Mouse (Mus musculus) bone marrow, adult 2 months (tissue): ENCODE data around the gene Slc7a4. TPM values are rescaled to one million over a fixed set of nuclear protein-coding genes. Genes with fewer than 3 reads are reported as not detected.
"Not testable (repeated sequence)": the region's sequence is repeated elsewhere in the genome, so short reads cannot be mapped to it uniquely, and the experiment has no call there.

Source experiments
- H3K27ac ChIP-seq: fragments of 200-500 bp; 2 replicates; pipeline ENCODE4 v1.5.1; 2012; ENCODE audit warnings: low read depth, mild to moderate bottlenecking, control low read depth, inconsistent platforms, low read length; ENCODE audit not compliant: control insufficient read depth, poor library complexity, insufficient read depth
- H3K4me1 ChIP-seq: fragments of 200-500 bp; 2 replicates; pipeline ENCODE4 v1.6.1; 2011; ENCODE audit warnings: low read length; ENCODE audit not compliant: control insufficient read depth, insufficient read depth
- H3K4me3 ChIP-seq: fragments of 200-500 bp; replicated peaks from 2 replicates; pipeline ENCODE3; 2011; ENCODE audit warnings: mild to moderate bottlenecking, low read depth, low read length, control low read depth; ENCODE audit not compliant: control insufficient read depth
- CTCF ChIP-seq: fragments of 200-500 bp; IDR thresholded peaks from 2 replicates; pipeline ENCODE4 v1.5.1; 2011; ENCODE audit warnings: low read length, control low read depth; ENCODE audit not compliant: control insufficient read depth, insufficient read depth
- POLR2A ChIP-seq: fragments of 200-500 bp; IDR thresholded peaks from 2 replicates; pipeline ENCODE4 v1.6.1; 2011; ENCODE audit warnings: low read depth, mild to moderate bottlenecking, control low read depth, low read length, borderline replicate concordance; ENCODE audit not compliant: control insufficient read depth
- WGBS: fragments of 180-500 bp; shearing (Covaris S2); methylation state at CpG from one replicate; pipeline ENCODE4 v1.1.7; 2018; 5-methylcytosine and 5-hydroxymethylcytosine counted together
- polyA plus RNA-seq: library from polyadenylated mRNA; stranded (reverse); fragments of >200 nt; gene quantifications from 2 replicates; pipeline ENCODE4 v1.2.4, GENCODE M21; 2011; ENCODE audit warnings: low replicate concordance; ENCODE audit not compliant: missing spikeins, insufficient read depth, insufficient read length

Gene Slc7a4
- polyA plus RNA-seq, 1 experiment, result 4.6 TPM

DNA sequence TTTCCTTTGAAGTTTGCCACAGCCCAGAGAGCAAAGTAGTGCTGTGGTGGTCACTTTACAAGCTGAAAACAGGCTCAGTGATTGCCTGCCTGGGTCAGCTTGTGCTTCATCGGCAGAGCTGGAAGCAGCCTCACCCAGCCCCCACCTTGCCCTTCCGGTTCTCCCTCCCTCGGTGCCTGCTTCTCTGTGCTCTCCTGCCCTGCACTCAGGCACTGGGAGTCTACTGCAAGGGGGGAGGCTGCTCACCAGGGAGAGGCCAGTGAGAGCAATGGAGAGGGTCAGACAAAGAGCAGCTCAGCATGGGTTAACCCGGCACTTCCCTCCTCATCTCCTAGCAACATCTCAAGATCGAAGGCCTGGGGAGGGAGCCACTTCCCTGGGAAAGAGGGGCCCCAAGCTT lies 24.2 kb downstream of the Slc7a4 start:
- no peak for TF ChIP-seq POLR2A
- TF ChIP-seq CTCF, result no peak
- Histone ChIP-seq H3K4me3 (no peak overlapping the region), H3K4me1 (peaks cover 2% of the 10 kb centered on the region), H3K27ac (no peak overlapping the region)
- WGBS, result 4% methylated on average over 5 of the region's 5 CpGs

DNA sequence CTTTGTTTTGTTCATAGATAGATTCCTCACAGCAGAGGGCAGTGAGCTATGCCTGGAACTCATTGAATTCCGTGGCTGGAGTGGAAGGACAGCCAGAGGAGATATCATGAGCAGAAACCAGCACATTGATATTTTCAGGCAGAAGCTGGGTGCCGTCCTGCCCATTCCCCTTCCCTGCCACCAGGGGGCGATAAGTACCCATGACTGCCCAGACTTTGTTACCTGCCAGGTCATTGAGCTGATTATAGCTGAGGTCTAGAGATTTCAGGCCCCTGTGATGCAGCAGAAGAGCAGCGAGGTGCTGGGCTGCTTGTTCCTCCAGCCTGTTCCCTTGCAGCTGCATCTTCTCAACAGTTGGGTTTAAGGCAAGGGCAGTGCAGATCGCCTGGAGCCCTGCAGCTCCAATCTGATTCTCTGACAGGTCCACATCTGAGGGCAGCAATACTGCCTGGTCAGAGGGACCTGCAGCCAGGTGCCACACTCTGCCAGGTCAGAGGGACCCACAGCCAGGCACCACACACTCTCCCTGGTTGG lies 25.0 kb downstream of the Slc7a4 start:
- Histone ChIP-seq H3K27ac (no peak overlapping the region), H3K4me3 (no peak overlapping the region), H3K4me1 (peaks cover 2% of the 10 kb centered on the region)
- TF ChIP-seq POLR2A (no peak), CTCF (peak; percentile 97)
- WGBS, result 8% methylated on average over 5 of the region's 5 CpGs

DNA sequence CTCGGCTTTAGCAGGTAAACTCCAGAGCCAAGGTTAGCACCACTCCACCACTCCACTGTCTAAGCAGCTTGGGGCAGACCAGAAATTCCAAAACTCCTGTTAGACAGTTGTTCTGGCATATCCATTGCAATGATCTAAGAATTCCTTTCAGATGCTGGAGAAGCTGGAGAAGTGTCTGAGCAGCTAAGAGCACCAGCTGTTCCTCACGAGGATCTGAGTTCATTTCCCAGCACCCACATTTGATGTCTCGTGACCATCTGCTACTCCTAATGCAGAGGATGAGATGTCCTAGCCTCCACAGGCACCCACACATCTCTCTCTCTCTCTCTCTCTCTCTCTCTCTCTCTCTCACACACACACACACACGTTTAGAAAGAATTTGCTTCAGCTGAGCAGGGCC lies 26.1 kb downstream of the Slc7a4 start:
- H3K4me1 ChIP-seq, result peaks cover 2% of the 10 kb centered on the region
- WGBS, result 57% methylated on average over 4 of the region's 4 CpGs
- TF ChIP-seq CTCF (no peak), POLR2A (no peak)
- H3K4me3 ChIP-seq, result no peak overlapping the region
- H3K27ac ChIP-seq, result no peak overlapping the region

DNA sequence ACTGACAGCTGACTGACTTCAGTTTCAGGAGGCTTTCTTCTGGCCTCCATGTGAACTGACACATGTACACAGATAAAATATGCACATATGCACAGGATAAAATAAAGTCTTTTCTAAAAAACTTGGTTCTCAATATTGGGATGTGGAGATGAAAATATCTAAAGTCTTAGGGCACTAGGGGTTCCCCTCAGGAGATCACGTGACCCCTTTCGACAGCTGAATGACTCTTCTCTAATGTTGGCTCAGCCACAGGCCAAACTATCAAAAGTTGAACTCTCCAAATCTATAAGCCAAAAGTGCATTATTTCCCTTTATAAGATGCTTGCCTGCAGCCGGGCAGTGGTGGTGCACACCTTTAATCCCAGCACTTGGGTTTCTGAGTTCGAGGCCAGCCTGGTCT lies 26.8 kb downstream of the Slc7a4 start:
- H3K4me3 ChIP-seq, result no peak overlapping the region
- 77% methylated on average over 4 of the region's 4 CpGs for WGBS
- H3K4me1 ChIP-seq, result peaks cover 2% of the 10 kb centered on the region
- no peak overlapping the region for H3K27ac ChIP-seq
- TF ChIP-seq CTCF, result no peak
- no peak for TF ChIP-seq POLR2A

DNA sequence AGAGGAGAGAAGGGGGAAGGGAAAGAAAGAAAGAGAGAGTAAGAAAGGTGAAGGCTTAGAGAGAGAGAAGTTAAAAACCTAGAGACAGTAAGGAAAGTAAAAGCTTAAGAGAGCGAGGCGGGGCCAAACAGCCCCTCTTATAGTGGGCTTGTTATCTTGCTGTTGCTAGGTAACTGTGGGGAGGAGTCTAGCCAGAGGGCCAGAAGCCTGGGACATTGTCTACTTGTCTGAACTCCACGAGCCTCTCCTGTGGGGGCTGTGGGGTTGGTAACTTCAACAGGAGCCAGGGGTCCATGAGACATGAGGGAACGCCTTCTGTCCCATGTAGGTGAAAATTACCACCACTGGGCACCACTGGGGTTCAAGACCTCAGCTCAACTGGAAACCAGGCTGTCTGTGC lies 28.3 kb downstream of the Slc7a4 start:
- H3K4me1 ChIP-seq, H3K27ac ChIP-seq, H3K4me3 ChIP-seq: not testable (repeated sequence)
- WGBS, result 54% methylated on average over 4 of the region's 4 CpGs

DNA sequence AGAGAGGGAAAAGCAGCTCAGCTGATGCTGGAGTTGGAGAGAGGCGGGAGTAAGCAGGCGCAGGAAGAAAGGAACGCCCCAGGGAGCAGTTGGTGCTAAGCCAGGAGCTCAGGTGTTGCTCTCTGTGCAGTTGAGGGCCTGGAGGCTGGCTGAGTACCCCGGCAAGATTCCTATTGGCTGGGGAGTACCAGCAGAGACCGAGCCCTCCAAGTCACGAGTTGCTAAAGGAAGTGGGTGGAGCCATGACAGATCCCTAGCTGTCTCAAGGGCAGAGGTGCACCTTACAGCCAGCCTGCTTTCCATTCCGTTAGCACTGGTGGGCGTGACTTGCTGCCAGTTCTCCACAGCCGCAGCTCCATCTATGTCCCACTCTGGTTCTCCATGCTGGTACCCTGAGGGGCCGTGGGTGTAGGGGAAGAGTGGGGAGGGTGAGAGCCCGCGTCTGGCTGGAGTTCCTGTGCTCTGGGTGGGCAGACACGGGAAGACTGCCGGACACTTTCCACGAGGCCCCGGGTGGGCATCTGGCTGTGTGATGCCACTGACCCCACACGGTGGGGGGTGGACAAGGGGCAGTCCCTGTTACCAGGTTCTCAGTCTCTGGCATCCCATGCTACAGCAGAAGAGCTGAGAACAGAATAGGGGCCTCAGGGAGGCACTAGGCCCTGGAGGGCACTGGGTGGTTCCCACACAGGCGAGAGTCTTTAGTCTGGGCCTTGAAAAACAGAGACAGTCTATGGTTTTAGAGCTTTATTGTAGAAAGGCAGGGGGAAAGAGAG lies 28.9 kb downstream of the Slc7a4 start:
- Histone ChIP-seq H3K4me3 (peak overlapping the region; percentile 46), H3K27ac (peak overlapping the region; percentile 29; the same call in 1 of the 2 replicates), H3K4me1 (peaks cover 2% of the 10 kb centered on the region)
- no peak for TF ChIP-seq POLR2A
- no peak for TF ChIP-seq CTCF
- 13% methylated on average over 18 of the region's 18 CpGs for WGBS

DNA sequence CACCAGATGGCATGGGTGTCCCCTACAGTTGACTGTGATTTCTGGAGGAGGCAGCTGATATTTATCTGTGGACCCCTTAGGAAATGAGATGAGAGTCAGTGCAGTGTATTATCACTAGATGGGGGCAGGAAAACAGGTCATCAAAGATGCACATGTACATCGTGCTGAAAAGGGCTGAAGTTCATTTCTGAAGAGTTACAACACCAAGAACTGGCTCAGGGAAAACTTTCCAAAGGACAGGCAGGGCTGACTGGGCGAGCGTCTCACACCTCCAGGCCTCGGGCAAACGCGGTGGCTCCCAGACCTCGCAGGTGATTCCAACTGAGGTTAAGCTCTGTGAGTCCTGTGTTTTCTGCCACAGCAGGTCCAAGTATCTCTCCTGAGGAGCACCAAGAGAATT lies 30.2 kb downstream of the Slc7a4 start:
- WGBS, result 77% methylated on average over 7 of the region's 7 CpGs
- no peak overlapping the region for H3K4me3 ChIP-seq
- no peak for TF ChIP-seq CTCF
- no peak overlapping the region for H3K27ac ChIP-seq
- peaks cover 2% of the 10 kb centered on the region for H3K4me1 ChIP-seq

DNA sequence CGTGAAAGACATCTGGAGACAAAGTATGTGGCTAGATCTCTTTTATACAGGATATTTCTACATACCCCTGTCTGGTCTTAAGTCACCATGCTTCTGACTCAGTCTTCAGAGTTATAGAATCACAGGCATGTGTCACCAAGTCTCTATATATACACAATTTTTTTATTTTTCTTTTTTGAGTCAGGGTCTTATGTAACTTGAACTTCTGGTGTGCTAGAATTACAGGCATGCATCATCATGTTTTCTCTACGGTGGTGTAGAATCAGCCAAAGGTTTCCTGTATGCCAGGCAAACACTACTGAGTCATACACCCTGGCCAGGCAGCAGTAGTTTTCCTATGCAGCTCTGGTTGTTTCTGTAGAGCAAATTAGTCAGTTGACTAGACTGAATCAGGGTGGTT lies 40.4 kb downstream of the Slc7a4 start:
- TF ChIP-seq POLR2A (no peak), CTCF (no peak)
- H3K4me3 ChIP-seq, result no peak overlapping the region
- peaks cover 1% of the 10 kb centered on the region; the same call in 1 of the 2 replicates for H3K4me1 ChIP-seq
- no peak overlapping the region for H3K27ac ChIP-seq
- 19% methylated on average over 2 of the region's 2 CpGs for WGBS

DNA sequence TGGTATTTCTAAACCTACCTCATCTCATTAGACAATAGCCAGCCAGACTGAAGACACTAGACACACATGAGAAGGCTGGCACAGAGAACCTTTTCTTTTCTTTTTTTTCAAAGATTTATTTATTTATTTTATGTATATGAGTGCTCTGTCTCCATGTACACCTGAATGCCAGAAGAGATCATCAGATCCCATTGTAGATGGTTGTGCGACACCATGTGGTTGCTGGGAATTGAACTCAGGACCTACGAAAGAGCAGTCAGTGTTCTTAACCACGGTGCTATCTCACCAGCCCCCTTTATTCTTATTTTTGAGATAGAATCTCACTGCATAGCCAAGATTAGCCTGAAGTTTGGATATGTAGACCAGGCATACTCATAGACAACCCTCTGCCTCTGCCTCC lies 46.4 kb downstream of the Slc7a4 start:
- H3K4me1 ChIP-seq, result no peaks in the 10 kb centered on the region
- no peak overlapping the region for H3K27ac ChIP-seq
- WGBS, result 66% methylated on average over 3 of the region's 3 CpGs
- TF ChIP-seq CTCF (no peak), POLR2A (no peak)
- no peak overlapping the region for H3K4me3 ChIP-seq
